Mouse (Mus musculus) thymus, postnatal 36 days (tissue): ENCODE measurements around the gene Vmo1.
"Not testable (repeated sequence)": the region's sequence is repeated elsewhere in the genome, so short reads cannot be mapped to it uniquely, and the experiment has no call there.

ENCODE experiments used
- DNase-seq, 2 experiments: peaks; one replicate each; pipeline ENCODE4 v3.0.0; 2022; ENCODE audit warnings: mixed read lengths in 2 of 2

The Vmo1 gene

GRCm38 (mm10) chr11:70518923-70519322 is 4.5 kb upstream of the Vmo1 start, which contains the start of gene Gltpd2:
TSS of gene Gltpd2 (plus strand) at chr11:70519196.
- DNase-seq = no peak

- no peak for DNase-seq
Measured at GRCm38 (mm10) chr11:70518436-70518835, 4.0 kb upstream of the Vmo1 start.

- no peak for DNase-seq
Measured at GRCm38 (mm10) chr11:70516352-70516751, 1.9 kb upstream of the Vmo1 start.

GRCm38 (mm10) chr11:70513520-70513919 is 896 bp downstream of the Vmo1 start:
- no peak for DNase-seq

- DNase-seq = no peak
Measured at GRCm38 (mm10) chr11:70512709-70513342, 1.6 kb downstream of the Vmo1 start.

- DNase-seq = no peak
Measured at GRCm38 (mm10) chr11:70511825-70512224, 2.6 kb downstream of the Vmo1 start.

- no peak for DNase-seq
Measured at GRCm38 (mm10) chr11:70511242-70511641, 3.2 kb downstream of the Vmo1 start.

- DNase-seq = peak; percentile 63 to 67
Measured at GRCm38 (mm10) chr11:70509753-70510564, 4.5 kb downstream of the Vmo1 start.

- DNase-seq = peak; percentile 29 to 60
Measured at GRCm38 (mm10) chr11:70506962-70507515, 7.4 kb downstream of the Vmo1 start.

- DNase-seq = peak; percentile 82 to 84
Measured at GRCm38 (mm10) chr11:70506385-70506784, 8.0 kb downstream of the Vmo1 start.

GRCm38 (mm10) chr11:70504970-70505369 is 9.4 kb downstream of the Vmo1 start, which contains the start of gene Tm4sf5:
TSS of gene Tm4sf5 (plus strand) at chr11:70505244.
- DNase-seq = no peak

- DNase-seq = no peak
Measured at GRCm38 (mm10) chr11:70502018-70502417, 12.4 kb downstream of the Vmo1 start.

GRCm38 (mm10) chr11:70500476-70500812 is 14.0 kb downstream of the Vmo1 start:
- DNase-seq = no peak

GRCm38 (mm10) chr11:70499566-70500475 is 14.6 kb downstream of the Vmo1 start:
- no peak for DNase-seq

- DNase-seq = no peak
Measured at GRCm38 (mm10) chr11:70489684-70490083, 24.7 kb downstream of the Vmo1 start.

- DNase-seq = no peak
Measured at GRCm38 (mm10) chr11:70489138-70489537, 25.3 kb downstream of the Vmo1 start.

GRCm38 (mm10) chr11:70487816-70488215 is 26.6 kb downstream of the Vmo1 start:
- DNase-seq = no peak

GRCm38 (mm10) chr11:70485498-70485897 is 28.9 kb downstream of the Vmo1 start:
- no peak for DNase-seq

- DNase-seq = no peak
Measured at GRCm38 (mm10) chr11:70474872-70475534, 39.4 kb downstream of the Vmo1 start.

- not testable (repeated sequence) for DNase-seq
Measured at GRCm38 (mm10) chr11:70473291-70473690, 41.1 kb downstream of the Vmo1 start.

GRCm38 (mm10) chr11:70472716-70473115 is 41.7 kb downstream of the Vmo1 start:
- DNase-seq = no peak

- no peak for DNase-seq
Measured at GRCm38 (mm10) chr11:70469764-70470163, 44.7 kb downstream of the Vmo1 start.
